Mouse (Mus musculus) spleen, postnatal 10 days (tissue): ENCODE results near the gene Ferd3l.
A peak's percentile ranks its signal among the peaks of the same experiment; 100 is the strongest.

Experiments used
- DNase-seq, 2 experiments: peaks; one replicate each; pipeline ENCODE4 v3.0.0; 2021 to 2022; ENCODE audit warnings: low spot score in 2 of 2

Ferd3l gene

DNA sequence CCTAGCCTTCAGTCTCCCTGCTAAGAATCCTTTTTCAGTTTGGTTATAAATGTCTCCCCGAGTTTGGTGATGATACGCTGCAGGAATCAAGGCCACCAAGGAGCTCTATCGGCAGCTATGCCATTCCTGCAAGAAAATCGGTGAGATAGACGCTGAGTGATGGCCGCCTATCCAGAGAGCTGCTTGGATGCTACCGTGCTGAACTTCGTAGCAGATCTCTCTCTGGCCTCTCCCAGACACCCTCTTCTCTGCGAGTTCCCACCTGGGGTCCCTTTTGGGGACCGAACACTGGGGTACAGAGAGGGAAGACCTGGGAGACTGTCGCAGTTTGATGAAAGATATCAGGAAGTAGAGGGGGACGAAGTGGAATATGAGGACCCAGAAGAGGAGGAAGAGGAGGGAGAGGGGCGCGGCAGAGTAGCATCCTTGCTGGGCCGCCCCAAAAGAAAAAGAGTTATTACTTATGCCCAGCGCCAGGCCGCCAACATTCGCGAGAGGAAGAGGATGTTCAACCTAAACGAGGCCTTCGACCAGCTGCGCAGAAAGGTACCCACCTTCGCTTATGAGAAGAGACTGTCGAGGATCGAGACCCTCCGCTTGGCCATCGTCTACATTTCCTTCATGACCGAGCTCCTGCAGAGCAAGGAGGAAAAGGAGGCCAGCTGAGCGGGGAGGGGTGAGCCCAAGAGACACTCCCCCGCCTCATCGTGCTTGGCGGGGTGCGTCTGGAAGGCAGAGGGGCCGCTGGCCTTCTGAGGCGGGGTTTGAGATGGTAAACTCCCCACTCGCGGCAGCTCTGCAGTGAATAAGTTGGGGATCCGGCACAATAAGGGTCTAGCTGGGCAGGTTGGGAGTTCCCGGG, at the start of gene Ferd3l:
TSS of gene Ferd3l (plus strand) at position 95 of the 862 bp plus-strand sequence.
- no peak for DNase-seq

DNA sequence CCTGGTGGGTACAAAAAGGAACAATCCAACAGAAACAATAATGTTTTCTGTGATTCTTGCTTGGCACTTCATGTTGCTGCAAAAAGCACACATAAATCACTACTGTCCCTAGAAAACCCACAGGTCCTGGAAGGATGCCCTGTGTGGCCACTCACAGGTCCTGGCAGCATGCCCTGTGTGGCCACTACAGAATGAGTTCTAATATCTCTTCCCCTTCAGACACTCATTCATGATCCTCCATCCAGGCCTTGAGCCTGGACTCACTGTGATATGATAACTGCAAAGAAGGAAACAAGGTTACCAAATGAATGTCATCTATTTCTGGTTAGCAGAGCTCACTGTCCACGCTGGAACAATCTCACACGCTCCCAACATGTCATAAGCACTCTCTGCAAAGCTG, 34.3 kb upstream of the Ferd3l start:
- no peak for DNase-seq

DNA sequence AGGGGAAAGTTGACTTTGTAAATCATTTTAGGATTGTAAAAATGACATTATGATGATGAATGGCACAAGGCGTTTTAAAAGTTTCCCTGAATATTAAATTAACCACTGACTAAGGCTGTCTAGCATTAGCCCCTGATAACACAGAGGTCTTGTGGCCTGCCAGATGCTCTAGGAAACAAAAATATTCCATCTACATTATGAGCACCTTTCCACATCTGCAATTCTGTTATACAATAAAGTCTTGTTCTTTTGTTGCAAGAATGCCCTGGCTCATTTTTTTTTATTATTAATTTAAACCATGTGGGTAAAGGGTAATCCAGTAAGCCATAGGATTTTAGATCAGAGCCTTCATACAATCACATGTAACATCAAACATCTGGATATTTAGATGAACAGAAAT, 33.6 kb upstream of the Ferd3l start:
- no peak for DNase-seq

DNA sequence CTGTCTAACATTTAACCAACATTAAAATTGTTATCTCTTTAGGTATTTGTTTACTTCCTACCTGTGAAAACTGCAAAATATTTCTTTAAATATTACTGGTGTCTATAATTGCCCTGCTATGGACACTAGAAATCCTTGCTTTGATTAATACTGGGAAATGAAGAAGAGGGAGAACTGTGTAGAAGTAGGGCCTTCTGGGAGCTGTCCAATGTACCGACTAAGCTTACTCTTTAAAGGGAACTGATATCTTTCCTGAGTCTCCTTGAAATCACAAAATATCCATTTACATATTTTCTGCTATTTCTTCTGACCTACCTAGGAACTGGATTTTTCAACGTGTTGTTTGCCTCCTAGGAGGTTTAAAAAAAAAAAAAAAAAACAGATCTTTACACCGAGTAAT, 1.5 kb upstream of the Ferd3l start:
- DNase-seq, result no peak

DNA sequence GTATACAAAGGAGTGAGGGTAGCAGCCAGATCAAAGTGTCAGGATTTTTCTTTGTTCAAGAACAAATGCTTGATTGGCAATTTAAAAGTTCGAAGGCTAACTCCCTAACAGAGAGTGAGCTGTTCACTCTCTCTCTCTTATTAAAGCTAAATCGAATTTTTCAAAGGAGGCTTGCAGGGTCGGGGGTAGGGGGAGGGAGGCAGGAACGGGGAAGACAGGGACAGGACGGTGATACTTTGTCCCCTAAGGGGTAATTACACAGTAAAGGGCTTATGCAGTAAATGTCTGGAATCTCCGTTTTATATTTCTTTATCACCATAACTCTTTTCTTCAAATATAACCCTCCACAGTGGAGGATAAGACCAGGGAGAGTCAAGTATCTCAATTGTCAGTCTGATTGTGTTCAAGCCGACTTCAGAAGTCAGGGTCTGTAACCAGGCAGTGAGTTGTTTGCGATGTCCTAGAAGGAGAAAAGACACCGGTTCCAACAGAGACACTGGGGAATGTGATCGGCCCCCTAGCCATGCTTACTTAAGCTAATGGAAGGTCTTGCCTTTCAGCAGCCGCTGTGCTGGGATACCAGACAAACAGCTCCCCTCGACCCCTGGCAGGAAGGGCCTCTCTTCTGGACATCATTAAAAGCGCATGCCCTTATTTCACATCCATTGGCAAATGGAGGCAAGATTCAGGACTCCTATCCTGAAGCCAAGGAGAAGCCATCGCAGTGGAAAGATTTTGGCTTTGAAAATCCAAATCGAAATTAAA, 709 bp upstream of the Ferd3l start:
- no peak for DNase-seq

DNA sequence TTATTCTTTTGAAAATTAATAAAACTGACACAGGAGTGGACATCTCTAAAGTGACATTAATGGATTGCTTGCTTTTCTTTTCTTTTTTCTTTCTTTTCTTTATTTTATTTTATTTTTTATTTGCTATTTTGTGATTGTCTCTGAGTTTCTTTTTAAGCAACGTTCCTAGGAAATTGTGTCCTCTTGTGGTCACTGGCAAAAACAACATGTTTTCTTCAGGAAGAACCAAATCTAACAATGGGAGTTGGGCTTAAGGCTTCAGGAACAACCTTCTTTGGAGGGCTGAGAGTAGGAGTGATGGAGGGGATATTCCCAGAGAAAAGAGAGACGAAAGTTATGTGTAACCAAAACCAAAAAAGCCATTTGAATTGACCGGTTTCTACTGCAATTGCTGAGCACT, 24.6 kb downstream of the Ferd3l start:
- no peak for DNase-seq

DNA sequence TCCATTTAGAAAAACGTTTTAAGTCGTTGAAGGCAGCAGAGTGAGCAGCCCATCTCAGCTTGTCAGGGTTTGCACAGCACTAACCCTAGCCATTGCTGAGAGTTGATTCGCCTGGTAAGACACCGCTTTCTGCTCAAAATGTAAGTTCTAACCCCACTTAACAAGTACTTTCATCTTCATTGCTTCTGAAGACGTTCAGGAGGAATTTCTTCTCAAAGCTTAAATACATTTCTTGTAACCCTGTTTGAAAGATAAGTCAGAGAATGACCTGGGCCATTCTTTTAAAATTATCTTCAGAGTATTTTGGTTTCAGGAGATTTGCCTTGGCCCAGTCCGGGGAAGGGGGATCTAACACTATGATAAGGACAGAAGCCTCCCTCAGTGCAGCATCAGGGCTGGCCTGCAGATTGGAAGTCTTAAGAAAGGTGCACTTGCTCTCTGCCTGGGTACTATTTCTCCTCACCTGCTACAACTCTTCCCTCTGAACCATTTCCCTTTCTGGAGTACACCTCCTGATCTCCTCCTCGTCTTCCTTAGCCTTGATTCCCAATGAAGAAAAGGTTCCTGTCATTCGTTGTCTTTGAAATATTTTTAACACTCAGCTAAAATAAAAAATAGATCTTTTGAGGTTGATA, 26.8 kb downstream of the Ferd3l start:
- no peak for DNase-seq

DNA sequence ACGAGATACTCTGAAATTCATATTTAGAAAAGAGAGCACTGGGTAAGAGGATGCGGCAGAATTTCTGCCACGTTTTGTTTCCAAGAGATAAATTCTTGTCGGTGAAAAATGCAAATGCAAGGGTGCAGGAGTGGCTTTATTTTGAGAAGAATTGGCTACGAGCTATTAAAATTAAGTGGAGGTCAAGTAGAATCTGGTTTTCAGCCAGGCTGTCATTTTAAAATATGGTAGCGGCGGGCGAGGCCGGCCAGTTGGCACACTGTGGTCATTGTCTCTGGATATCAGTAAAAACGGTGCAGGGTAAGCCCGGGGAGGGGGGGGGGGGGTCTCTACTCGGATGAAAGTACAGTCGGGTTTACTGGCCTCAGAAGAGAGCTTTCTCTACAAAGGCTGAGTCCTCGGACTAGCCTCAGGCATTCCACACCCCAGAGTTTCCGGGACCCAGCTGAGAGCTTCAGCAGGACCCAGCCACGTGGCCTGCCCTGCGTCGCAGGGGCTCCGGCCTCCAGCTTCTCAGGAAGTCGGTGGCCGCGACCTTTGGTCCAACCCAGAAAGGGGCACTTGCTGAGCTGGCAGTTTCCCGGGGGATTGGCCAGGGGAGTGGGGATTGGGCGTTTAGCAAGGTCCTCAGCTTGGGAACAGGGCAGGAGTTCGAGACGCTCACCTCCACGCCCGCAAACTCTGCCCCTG, 27.5 kb downstream of the Ferd3l start:
- DNase-seq, result no peak

DNA sequence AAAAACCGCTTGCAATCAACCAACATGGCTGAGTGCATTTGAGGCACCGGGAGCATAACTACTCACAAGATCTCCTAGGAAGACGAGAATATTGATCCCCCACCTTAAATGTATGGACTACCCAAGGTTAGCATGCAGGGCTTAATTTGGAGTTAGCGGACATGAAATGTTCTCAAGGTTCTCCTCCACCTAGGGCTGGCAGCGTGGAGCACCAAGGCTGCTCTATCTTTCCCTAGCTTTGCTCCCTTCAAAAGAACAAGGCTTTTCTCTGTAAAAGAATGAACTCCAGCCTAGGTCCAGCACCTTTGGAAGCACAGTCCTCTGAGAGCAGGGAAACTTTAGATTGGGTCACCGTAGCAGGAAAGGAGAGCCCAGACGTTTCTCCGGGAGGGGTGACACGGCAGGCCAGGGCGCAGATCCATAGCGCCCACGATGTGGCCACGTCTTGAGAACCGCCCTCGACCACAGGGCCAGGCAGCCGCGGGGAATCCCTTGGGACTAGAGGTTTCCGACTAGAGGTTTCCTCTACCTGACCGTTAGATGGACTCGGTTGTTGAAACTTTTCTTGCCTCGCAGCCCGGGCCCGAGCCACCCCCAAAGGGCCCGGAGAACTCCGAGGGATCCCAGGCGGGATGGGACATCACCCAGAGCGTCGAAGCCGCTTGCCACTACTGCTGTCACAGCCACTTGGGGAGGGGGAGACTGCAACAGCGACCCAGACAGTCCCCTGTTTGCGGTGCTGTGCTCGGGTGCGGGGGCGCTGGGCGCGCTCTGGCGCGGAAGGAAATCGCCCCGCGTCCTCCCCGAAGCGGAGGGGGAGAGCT, 28.6 kb downstream of the Ferd3l start:
- DNase-seq, result no peak

DNA sequence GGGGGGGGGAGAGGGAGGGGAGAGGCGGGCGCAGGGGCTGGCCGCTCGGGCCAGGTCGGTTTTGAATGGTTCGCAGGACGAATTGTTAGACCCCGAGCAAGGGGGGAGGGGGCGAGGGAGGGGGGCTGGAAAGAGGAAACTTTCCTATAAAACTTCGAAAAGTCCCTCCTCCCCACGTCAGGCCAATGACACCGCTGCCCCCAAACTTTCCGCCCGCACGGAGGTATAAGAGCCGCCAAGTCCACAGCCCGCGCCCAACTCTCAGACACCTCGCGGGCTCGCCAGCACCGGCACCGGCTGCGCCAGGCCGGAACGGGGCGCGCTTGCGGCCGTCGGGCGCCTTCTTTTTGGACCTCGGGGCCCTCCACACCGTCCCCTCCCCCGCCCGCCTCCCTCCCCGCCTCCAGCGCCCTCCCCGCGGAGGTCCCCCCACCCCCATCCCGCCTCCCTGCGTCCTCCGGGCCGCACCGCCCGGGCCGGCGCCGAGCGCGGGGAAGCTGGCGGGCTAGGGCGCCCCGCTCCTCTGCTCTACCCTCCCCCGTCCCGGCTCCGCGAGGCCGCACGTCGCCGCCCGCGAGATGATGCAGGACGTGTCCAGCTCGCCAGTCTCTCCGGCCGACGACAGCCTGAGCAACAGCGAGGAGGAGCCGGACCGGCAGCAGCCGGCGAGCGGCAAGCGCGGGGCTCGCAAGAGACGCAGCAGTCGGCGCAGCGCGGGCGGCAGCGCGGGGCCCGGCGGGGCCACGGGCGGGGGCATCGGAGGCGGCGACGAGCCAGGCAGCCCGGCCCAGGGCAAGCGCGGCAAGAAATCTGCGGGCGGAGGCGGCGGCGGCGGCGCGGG, 29.4 kb downstream of the Ferd3l start, which contains the start of gene Twist1:
TSS of gene Twist1 (plus strand) at position 272 of the 841 bp plus-strand sequence.
- peak in 1 of 2 experiments; percentile 16 for DNase-seq

DNA sequence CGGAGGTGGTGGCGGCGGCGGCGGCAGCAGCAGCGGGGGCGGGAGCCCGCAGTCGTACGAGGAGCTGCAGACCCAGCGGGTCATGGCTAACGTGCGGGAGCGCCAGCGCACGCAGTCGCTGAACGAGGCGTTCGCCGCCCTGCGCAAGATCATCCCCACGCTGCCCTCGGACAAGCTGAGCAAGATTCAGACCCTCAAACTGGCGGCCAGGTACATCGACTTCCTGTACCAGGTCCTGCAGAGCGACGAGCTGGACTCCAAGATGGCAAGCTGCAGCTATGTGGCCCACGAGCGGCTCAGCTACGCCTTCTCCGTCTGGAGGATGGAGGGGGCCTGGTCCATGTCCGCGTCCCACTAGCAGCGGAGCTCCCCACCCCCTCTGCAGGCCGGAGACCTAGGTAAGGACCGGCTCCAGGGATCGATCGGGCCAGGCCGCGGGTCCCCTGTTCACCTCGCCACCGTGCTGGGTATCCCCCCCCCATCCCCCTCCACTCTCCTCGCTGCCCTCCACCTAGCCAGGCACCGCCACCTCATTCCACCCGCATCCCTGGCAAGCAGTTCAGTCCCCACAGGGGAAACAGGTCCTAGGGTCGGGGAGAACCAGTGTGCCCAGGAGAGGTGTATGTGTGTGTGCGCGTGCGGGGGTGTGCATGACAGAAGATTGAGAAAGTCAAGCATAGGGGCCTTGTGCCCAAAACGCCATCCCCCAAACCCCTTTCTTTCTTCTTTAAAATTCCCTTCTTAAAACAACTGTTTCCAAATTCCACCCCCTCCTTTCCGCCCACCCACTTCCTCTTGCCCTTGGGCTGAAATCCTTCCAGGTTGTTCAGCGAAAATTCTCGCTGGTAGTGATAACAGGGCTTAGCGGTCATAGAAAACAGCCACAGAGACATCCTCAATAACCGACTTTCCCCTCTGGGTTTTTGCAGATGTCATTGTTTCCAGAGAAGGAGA, 30.3 kb downstream of the Ferd3l start:
- DNase-seq, result no peak

DNA sequence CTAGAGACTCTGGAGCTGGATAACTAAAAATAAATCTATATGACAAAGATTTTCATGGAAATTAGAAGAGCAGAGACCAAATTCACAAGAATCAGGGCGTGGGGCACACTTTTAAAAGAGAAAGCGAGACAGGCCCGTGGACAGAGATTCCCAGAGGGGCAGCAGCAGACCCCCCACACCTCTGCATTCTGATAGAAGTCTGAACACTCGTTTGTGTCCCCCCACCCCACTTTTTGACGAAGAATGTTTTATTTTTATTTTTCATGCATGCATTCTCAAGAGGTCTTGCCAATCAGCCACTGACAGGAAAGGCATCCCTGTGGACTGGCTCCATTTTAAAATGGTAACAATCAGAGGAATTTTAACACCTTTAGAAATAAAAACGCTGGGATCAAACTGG, 31.0 kb downstream of the Ferd3l start:
- no peak for DNase-seq

DNA sequence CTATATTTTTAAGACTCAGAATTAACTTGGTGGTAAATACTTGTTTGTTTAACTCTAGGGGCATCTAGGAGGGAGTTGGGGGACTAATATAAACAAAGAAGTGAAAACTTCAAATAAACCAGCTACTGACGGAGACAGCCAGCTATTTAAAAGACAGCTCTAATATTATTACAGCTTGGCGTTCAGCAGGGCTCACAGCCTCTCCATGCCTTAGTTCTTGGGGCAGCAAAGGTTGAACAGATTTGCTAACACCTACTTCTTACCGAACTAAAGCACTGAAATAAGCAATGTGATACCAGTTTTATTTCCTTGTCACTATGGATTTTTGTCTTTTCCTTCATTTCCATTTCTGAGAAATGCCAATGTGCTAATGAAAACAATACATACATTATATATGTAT, 31.6 kb downstream of the Ferd3l start:
- DNase-seq, result no peak

DNA sequence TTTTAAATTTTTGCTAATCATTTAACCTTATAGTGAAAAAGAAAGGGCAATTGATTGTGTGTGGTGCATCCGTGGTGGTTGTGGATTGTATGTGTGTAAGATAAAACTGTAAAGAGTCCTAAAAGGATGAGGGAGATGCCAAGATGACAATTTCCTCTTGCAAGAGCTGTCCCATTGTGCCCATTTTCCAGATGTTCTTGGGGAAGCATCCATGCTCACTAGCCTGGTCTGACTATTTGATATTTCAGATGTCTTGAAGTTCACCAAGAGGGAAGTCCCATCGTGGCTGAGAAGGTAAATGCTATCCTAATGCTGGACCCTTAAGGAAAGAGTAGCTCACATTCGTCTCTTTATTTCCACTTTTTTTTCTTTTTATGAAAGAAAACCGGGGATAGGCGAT, 32.8 kb downstream of the Ferd3l start:
- DNase-seq, result no peak

DNA sequence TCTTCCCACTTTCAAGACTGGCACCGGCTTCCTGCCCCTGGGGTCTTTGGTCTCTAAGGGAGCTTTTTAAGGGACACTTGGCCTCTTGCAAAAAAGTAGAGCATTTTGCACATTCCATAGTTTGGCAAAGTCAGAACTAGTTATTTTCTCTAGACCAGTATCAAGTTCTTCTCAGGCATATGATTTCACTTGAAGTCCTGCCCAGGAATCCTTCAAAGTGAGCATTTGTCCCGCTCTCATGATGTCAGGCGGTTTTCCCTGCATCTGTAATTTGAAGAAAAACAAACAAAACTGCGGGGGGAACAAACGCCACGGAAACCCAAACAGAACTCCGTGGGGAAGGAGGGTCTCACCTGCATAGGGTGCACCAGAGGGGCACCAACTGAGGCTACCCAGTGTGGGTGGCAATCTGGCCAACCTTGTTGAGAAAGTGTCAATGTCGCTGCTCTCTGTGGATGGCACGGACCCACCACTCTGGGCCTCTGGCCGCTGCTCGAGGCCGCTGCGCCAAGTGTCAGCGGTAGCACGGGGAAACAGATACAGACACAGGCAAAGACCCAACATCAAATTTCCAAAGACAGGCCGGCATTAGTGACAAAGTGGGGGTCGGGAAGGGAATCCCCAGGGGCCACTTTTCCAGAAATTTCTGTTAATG, 34.0 kb downstream of the Ferd3l start:
- no peak for DNase-seq

DNA sequence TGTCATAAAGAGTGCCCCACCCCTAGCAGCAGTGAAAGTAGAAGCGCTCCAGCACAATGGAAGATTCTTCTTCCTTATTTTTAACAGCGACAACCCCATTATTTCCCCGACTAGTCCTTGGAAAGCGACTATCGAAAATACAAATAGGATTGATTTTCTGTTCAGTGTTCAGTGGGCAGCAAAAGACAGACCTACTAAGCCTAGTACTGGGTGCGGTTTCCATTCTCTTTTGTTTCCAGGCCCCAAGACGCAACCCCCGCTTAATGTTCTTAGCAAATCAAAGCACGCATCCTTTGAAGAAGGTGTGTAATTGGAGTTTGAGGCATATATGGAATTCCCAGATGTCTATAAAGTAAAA, 34.5 kb downstream of the Ferd3l start:
- DNase-seq, result no peak

DNA sequence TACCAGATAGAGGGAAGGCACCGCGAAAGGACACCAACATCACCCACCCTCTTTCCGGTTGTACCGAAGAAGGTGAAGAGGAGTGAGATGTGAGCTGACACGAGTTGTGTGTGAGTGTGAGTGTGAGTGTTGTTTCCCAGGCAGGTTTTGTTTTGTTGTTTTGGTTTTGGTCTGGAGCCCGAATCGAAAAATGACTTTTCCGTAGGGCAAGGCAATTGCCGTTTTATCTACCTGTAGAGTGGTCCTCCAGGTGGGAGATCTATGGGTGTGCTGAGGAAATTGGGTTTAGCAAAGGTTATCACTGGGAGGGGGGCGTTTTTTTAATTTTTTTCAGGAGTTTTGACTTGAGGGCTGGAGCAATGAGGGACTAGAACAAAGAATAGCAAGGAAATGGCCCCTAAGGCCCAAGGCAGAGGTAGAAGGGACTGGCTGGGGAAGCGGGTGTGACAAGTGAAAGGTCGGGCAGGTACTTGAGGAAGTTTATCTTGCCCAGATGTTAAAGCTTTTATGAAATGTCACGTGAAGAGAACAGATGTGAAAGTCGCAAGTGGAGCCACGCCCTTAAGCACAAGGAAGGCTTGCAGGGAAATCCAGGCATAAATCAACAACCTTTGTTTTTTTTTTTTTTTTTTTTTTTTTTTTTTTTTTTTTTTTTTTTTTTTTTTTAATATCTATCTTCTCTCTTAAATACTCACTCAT, 35.6 kb downstream of the Ferd3l start:
- no peak for DNase-seq

DNA sequence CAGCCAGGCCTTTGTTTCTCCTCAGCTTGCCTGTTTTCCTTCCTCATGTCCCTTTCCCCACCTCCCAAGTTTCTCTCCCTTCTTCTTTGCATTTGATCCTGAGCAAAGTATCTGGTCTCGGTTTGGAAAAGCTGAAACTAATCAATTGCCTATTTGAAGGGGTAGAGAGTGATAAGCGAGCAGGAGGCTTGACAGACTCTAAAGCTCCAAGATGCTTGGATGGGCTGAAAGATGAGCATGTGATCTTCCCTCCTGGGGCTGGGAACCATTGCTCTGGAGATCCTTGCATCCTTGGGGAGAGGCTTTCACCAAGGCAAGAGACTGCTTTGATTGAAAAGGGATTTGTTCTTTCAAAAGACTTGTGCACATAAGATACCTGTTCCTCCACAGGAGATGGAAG, 36.2 kb downstream of the Ferd3l start:
- DNase-seq, result no peak
